Mouse (Mus musculus) WW6 (cell line): ENCODE data around the gene Ncor2.

Experiments used
- DNase-seq: peaks from one replicate; pipeline ENCODE4 v3.0.0-alpha.2; 2013; ENCODE audit warnings: low read depth, low spot score

Gene Ncor2

DNA sequence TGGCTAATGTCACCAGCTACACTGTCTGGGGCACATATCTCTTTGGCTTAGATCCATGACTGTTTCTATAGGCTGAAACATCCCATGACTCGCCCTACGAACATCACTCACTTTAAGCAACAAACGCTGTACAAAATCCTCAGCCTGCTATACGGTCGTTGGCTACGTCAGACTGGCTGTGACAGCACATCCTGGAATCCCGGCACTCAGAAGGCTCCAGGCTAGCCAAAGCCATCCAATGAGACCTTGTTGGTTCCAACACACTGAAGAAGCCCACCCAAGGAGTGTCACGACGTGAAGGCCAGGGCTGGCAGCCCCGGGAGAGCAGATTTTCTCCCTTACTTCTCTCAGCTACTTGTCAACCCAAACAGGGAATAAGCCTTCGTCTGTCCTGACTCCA lies 82.7 kb downstream of the Ncor2 start:
- no peak for DNase-seq

GRCm38 (mm10) chr5:125095525-125096175 lies 83.4 kb downstream of the Ncor2 start:
- no peak for DNase-seq

DNA sequence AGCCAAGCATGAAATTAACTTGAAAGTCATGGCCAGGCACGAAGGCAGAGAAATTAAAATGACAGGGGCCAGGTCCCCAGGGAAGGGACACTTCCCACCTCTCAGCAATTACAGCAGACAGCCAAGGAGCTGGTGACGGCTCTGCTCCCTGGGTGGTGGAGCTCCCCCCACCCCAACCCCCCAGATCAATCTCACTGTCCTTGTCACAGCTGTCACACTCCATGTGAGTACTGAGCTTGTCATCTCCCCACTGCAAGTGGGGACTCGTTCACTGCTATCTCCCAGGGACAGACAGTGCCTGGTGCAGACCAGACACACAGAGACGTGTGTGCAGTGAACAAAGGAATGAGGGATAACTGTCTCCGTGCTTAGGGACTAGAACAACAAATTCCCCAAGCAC lies 85.2 kb downstream of the Ncor2 start:
- DNase-seq: no peak

GRCm38 (mm10) chr5:125088076-125088475 lies 90.9 kb downstream of the Ncor2 start:
- no peak for DNase-seq

DNA sequence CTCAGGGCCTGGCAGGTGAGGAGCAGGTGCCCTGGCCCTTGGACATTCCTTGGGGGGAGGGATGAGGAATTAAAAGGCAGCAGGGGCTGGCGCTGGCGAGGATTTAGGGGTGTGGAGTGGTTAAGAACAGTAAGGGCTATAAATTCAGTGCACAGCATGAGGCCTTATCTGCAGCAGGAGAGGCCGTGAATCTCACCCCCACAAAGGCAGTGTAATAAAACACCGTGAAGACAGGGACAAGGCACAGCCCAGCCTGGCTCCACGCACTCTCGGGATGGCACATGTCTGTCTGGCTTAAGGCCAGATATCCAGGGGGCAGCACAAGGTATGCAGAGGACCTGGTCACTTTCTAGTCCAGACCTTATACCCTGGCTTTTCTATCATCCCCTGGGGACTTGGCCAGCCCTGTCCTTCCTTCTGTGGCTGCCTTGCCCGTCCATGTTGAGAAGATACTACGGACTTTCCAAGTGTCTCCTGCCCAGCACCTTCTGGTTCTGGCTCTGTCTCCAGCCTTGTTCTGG lies 93.9 kb downstream of the Ncor2 start:
- DNase-seq: no peak

DNA sequence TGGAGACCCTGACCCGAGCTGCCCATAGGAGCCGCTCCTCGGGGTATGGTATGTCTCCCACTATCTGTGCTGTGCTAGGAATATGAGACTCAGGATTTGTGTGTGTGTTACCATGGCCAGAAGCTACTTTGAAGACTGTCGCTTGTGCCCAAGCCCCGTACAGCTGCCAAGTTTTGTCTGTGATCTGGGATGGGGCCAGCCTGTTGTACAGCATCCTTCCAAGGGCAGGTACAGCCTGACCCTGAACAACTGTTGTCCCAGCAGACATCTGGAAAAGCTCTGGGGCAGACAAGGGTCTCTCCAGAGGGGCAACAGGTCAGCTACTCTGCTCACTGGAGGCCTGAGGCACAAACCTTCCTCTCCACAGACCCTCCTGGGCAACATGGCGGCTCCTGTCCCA lies 95.3 kb downstream of the Ncor2 start:
- no peak for DNase-seq

DNA sequence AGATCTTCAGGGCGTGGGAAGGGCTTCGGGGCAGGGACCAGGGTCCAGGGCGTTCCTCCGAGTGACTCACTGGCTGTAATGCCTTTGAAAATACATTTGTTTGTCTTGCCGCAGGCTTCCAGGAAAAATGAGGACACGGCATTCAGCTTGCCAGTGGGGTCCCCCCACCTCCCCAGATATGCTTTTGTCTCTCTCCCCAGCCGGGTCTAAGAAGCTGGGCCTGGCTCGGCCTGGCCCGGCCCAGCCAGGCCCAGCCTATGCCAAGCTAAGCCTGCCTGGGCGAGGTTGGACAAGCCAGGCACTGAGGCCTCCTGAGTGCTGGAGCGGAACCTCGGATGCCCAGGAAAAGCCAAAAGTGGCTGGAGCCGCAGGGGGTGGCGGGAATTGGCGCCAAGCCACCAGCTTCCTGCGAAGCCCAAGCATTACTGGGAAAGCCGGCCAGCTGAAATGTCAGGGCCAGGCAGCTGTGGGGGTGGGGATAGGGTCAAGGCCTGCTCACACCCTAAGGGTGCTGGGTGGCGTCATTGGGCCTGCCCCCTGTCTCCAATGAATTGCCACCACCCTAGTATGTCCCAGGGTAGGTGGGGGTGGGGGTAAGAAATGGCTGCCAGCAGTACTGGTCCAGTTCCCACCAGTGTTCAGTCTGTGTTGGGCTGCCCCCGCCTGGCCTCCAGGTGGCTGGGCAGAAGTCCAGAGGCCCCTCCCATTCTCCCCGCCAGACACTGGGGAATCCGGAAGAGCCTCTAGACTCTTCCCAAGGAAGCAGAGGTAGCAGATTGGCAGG lies 97.5 kb downstream of the Ncor2 start:
- DNase-seq: no peak

DNA sequence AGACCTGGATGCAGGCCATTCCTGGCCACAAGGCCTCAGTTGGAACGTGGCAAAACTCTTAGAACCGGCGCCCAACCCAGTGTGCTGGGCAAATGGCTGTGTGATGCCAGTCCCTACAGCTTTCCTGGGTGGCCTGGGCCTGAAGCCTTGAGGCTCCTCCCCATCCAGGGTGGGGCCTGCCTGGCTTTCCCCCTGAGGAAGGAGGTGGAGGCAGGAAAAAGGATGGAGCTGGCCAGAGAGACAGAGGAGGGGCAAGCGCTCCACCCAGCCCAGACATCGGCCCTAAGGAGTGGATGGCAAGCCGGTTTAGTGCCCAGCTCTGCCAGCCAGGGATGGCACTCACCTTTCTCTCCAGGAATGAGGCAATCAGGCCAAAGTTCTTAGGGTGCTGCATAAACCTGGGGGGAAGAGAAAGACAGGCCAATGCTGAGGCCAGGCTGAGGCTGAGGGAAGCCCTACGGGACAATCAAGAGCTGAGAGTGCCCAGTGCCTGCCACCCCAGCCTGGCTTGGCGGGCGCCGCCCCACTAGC lies 98.2 kb downstream of the Ncor2 start:
- no peak for DNase-seq

GRCm38 (mm10) chr5:125080352-125080751 lies 98.7 kb downstream of the Ncor2 start:
- DNase-seq: no peak

GRCm38 (mm10) chr5:125078220-125078619 lies 100.8 kb downstream of the Ncor2 start:
- no peak for DNase-seq

DNA sequence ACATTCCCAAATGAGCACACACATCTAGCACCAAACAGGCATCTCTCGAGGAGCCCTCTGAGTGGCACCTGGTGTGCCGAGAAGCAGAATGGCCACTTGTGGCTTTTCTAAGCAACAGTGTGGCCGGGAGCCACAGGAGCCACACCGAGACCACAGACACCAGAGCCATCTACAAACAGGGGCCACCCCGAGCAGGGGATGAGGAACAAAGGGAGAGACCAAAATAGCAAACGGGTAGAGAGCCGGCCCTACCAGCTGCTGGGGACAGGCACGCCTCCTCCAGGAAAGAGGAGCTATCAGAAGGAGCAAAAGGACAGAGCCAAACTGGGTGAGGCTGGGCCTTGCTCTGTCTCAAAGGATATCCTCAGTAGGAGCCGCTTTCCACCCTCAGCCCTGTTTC lies 102.8 kb downstream of the Ncor2 start:
- DNase-seq: no peak

DNA sequence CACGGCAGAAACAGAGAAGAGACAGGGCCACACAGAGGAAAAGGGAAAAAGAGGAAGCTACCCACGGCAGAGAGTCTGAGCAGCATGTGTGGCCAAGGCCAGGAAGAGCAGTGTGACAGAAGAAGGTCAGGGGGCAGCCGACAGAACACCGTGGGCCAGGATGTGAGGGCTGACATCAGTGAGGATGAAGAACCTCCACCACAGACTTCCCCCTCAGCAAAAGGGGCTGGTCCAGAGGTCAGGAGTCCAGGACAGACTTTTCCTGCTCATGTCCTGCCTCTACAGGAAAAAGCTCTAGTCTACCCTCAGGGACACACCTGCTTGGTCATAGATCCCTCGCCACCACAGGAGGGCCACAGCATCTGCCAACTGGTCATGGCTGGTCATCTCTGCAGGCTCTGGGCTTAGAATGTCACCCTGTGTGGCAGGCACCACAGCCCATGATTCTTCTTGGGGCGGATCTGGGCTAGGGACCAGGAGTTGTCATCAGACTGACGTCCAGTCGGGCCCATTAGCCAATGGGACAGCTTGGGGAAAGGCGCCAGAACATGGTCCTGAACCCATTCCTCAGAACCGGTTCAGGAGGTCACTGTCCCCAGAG lies 104.3 kb downstream of the Ncor2 start:
- no peak for DNase-seq

DNA sequence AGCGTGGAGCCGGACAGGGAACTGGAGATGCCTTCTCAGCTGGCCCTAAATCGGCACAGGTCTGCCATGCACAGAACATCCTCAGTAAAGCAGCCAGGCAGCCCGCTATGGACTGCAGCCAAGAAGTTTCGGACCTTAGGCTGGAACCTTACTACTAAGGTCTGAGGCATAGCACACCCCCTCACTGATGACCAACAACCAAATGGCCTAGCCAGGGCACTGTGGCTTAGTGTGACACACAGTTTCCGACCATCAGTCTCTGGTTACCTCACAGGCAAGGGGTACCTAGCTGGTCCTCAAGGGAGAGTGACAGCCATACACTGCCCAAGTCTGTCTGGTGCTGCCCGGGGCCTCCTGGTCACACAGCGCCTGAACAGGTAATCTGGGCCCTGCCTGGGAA lies 105.1 kb downstream of the Ncor2 start:
- no peak for DNase-seq

- no peak for DNase-seq
Observed at GRCm38 (mm10) chr5:125073335-125073734, 105.7 kb downstream of the Ncor2 start.

DNA sequence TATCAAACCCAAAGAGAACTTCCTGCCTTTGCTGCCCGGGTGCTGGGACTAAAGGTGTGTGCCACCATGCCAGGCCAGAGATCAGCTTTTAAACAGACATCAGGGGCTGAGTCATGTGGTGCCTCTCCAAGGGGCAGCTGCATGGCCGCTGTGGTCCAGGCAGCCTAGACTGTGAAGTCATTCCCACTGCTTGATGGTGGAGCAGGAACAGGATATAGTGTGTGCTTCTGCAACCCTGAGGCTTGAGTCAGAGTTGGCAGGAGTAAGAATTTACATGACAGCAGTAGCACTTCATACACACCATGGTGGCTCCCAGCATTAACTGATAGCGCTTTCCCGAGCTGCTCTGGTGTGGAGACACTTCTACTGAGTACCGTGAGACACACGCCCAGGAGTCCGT lies 106.6 kb downstream of the Ncor2 start:
- no peak for DNase-seq

GRCm38 (mm10) chr5:125071919-125072318 lies 107.1 kb downstream of the Ncor2 start:
- DNase-seq: no peak

DNA sequence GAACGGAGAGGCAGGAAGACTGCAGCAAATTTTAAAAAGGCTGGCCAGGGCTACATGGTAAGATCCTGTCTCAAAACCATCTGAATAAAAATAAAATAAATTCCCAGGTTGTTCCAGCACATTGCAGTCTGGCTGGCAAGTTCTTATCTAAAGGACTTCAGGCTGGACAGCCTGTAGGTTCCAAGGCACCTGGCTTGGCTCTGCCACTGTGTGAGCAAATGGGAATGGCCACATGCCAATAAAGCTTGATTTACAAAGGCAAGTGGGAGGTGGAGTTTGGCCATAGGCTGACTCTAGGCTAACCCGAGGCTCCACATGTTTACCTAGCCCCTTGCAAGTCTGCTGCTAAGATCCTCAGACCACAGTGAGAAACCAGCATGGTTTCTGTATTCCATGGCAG lies 108.6 kb downstream of the Ncor2 start:
- DNase-seq: no peak

- no peak for DNase-seq
Observed at GRCm38 (mm10) chr5:125069916-125070315, 109.1 kb downstream of the Ncor2 start.

DNA sequence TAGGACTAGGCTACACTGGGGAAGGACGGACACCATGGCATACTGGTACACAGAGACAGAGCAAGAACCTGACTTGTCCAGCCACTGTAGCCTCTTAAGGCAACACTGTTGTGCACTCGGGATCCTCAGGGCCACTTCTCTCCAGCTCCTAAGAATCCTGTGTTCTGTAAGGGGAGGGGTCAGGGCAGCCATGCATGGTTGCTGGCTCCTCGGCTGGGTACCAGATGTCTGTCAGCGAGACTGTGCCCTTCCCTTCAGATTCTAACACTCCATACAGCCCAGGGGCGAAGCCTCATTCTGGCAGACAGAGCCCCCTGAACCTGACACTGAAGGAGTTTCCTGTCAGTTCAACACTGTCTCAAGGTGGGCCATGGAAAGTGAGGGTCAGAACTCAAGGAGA lies 109.6 kb downstream of the Ncor2 start:
- DNase-seq: no peak

DNA sequence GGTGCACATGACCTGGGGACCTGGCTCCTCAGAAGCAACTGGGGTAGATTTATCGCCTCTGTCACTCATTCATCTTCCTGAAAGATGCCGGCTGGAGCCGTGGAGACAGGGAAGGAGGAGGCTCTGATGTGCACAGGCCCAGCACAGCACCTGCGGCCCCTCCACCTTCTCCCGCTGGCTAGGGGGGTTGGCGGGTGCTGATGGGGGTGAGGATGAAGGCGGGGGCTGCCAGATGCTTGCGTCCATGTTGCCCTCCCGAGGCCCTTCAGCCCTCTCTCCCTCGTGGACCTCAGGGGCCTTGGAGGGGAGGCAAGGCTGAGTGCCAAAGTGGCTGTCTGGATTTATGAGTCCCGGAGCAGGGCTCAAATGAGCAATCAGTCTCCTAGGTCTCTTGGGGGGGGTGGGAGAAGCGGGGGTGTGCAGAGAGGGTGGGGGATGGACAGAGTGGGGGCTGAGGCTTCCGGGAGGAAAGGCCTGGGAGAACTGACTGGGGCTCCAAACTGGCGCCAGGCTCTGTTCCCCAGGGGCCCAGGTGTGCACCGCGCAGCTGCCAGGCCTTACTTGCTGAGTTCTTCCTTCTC lies 110.6 kb downstream of the Ncor2 start:
- no peak for DNase-seq

GRCm38 (mm10) chr5:125067673-125068072 lies 111.3 kb downstream of the Ncor2 start:
- no peak for DNase-seq
